Mouse (Mus musculus) midbrain, embryonic 16.5 days (tissue): ENCODE measurements around the gene S100a7a. TPM values are rescaled to one million over a fixed set of nuclear protein-coding genes. Genes with fewer than 3 reads are reported as not detected.

Experiments
- ATAC-seq: fragments of 200-750 bp; cut with Nextera tagmentation; 2 replicates; pipeline ENCODE4 v1.8.0; 2017; ENCODE audit warnings: moderate TSS enrichment
- H3K27ac ChIP-seq: fragments of 300-500 bp; sonication (generic); 2 replicates; pipeline ENCODE4 v1.5.1; 2014; ENCODE audit warnings: mild to moderate bottlenecking, low read length, mixed read lengths
- H3K27me3 ChIP-seq: fragments of 300-500 bp; sonication (generic); 2 replicates; pipeline ENCODE4 v1.6.1; 2014; ENCODE audit warnings: low read depth, low read length, mixed read lengths; ENCODE audit not compliant: control insufficient read depth, insufficient read depth
- H3K36me3 ChIP-seq: fragments of 300-500 bp; sonication (generic); 2 replicates; pipeline ENCODE4 v1.6.1; 2014; ENCODE audit warnings: mild to moderate bottlenecking, low read length, moderate library complexity, mixed read lengths; ENCODE audit not compliant: control insufficient read depth, insufficient read depth
- H3K4me1 ChIP-seq: fragments of 300-500 bp; sonication (generic); 2 replicates; pipeline ENCODE4 v1.6.1; 2014; ENCODE audit warnings: mild to moderate bottlenecking, low read length, mixed read lengths; ENCODE audit not compliant: control insufficient read depth, insufficient read depth
- H3K4me2 ChIP-seq: fragments of 300-500 bp; sonication (generic); 2 replicates; pipeline ENCODE4 v1.6.1; 2014; ENCODE audit warnings: mild to moderate bottlenecking, low read length, mixed read lengths
- H3K4me3 ChIP-seq: fragments of 300-500 bp; sonication (generic); 2 replicates; pipeline ENCODE4 v1.5.1; 2014; ENCODE audit warnings: low read depth, mild to moderate bottlenecking, low read length, moderate library complexity, mixed read lengths
- H3K9ac ChIP-seq: fragments of 300-500 bp; sonication (generic); 2 replicates; pipeline ENCODE4 v1.6.1; 2014; ENCODE audit warnings: low read depth, low read length, mixed read lengths
- H3K9me3 ChIP-seq: fragments of 300-500 bp; sonication (generic); replicated peaks from 2 replicates; pipeline ENCODE4 v1.6.1; 2014; ENCODE audit warnings: mild to moderate bottlenecking, low read length, mixed read lengths; ENCODE audit not compliant: control insufficient read depth, poor library complexity, severe bottlenecking
- WGBS: fragments of 180-500 bp; shearing (Covaris S2); extraction: QIAGEN DNeasy Blood & Tissue Kit; methylation state at CpG from one replicate; pipeline ENCODE4 v1.1.7; 2014; 5-methylcytosine and 5-hydroxymethylcytosine counted together
- polyA plus RNA-seq: library from polyadenylated mRNA; unstranded; fragments of >200 nt; fragmentation: Nextera tagmentation; extraction: Ambion mirVana; gene quantifications from 2 replicates; pipeline ENCODE4 v1.2.1, GENCODE M21; 2015

Gene S100a7a
- polyA plus RNA-seq, 1 experiment from 2014 or later: not detected

DNA sequence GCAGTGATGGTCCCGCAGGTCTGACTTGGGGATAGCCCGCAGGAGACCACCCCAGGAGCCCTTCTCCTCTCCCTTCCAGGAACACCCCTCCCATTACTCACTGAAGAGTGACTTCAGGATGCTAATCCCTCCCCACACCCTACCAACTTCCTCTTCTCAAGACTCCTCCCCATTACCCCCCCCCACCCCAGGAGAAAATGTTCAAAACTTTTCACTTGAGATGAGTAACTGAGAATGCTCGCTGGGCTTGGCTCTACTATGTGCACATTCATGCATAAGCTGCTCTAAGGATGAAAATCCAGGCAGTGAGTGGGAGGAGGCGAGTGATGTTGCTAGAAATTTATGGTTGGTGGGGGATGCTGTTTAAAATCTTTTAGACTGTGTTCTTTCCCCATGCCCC lies 41.8 kb upstream of the S100a7a start:
- Histone ChIP-seq H3K36me3 (no peaks in the 10 kb centered on the region), H3K9me3 (no peaks in the 10 kb centered on the region), H3K4me3 (no peak overlapping the region), H3K27ac (no peak overlapping the region), H3K9ac (no peak overlapping the region), H3K4me2 (no peak overlapping the region), H3K4me1 (peaks cover 3% of the 10 kb centered on the region; the same call in 1 of the 2 replicates), H3K27me3 (peaks cover 5% of the 10 kb centered on the region; the same call in 1 of the 2 replicates)
- 69% methylated on average over 4 of the region's 4 CpGs for WGBS
- ATAC-seq: no peak

DNA sequence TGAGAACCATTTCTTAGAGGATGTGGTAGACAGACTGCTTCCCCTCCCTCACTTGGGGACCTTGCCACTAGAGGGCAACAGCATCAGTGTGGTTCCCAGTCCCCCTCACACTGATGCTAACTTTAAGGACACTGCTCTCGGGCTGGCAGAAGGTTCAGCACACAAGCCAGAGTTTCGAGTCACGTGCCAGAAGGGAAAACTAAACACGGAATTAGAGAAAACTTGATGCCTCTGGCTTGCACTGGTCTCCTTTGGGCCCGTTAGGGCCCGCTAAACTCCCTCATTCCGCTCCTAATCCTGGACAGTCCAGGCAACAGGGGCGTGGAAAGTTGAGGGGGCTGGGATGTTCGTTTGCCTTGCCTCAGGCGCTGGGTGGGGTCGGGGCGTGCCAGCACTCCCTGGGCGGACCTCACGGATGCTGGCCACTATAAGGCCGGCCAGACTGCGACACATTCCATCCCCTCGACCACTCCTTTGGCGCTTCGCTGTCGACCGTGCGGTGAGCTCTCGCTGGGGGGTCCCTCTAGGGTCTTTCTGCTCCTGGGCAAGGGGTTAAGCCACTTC lies 41.0 kb upstream of the S100a7a start, which contains the start of gene S100a6:
Gene S100a6, plus strand, starts transcription at position 155 of the 564 bp plus-strand sequence.
- H3K9me3 ChIP-seq: no peaks in the 10 kb centered on the region
- H3K27ac ChIP-seq: no peak within 1 kb of the TSS
- under 1% methylated on average over 23 of the region's 23 CpGs for WGBS
- peak within 1 kb of the TSS; percentile 68 for H3K4me2 ChIP-seq
- H3K4me1 ChIP-seq: peaks cover 3% of the 10 kb centered on the region; the same call in 1 of the 2 replicates
- H3K36me3 ChIP-seq: no peaks in the 10 kb centered on the region
- H3K27me3 ChIP-seq: peaks cover 5% of the 10 kb centered on the region; the same call in 1 of the 2 replicates
- peak; percentile 63 for ATAC-seq
- H3K4me3 ChIP-seq: peak within 1 kb of the TSS; percentile 31
- H3K9ac ChIP-seq: peak within 1 kb of the TSS; percentile 48; the same call in 1 of the 2 replicates

DNA sequence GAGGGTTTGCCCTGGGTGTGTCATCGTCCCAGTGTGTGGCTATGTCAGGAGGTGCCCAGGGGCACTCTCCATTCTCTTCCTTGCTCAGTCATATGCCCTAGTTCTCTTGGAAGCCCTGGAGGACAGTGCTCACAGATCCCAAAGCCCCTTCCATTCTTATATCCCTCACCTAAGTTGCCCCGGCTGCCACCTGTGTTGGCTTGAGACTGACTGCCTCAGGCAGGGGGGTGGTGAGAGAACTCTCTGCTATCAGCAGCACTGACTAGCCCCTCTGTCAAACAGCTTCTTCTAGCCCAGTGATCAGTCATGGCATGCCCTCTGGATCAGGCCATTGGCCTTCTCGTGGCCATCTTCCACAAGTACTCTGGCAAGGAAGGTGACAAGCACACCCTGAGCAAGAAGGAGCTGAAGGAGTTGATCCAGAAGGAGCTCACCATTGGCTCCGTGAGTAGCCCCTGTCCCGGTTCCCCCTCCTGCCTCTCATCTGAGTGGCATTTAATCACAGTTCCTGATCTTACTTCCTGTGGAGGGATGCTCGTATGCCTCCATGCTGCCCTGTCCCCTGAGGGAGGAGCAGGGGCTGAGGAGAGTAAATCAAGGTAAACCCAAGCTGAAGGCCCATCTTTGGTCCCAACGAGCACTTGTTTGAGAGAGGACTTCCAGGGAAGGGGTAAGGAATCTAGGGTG lies 40.2 kb upstream of the S100a7a start:
- peak; percentile 46; the same call in 1 of the 2 replicates for ATAC-seq
- 80% methylated on average over 7 of the region's 7 CpGs for WGBS
- H3K9ac ChIP-seq: no peak overlapping the region
- H3K4me1 ChIP-seq: peaks cover 3% of the 10 kb centered on the region; the same call in 1 of the 2 replicates
- H3K27me3 ChIP-seq: peaks cover 5% of the 10 kb centered on the region; the same call in 1 of the 2 replicates
- no peak overlapping the region for H3K27ac ChIP-seq
- peak overlapping the region; percentile 68 for H3K4me2 ChIP-seq
- H3K9me3 ChIP-seq: no peaks in the 10 kb centered on the region
- no peaks in the 10 kb centered on the region for H3K36me3 ChIP-seq
- no peak overlapping the region for H3K4me3 ChIP-seq

DNA sequence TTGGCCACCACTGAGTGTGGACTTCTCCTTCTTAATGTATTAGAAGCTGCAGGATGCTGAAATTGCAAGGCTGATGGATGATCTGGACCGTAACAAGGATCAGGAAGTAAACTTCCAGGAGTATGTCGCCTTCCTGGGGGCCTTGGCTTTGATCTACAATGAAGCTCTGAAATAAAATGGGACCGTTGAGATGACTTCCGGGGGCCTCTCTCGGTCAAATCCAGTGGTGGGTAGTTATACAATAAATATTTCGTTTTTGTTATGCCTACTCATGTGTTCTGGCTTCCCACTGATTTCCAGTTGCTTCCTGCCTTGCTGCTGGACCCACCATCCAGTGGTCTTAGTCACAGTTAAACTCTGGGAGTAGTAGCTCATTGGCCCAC lies 39.7 kb upstream of the S100a7a start:
- H3K4me3 ChIP-seq: no peak overlapping the region
- H3K4me1 ChIP-seq: peaks cover 3% of the 10 kb centered on the region; the same call in 1 of the 2 replicates
- ATAC-seq: no peak
- no peak overlapping the region for H3K4me2 ChIP-seq
- H3K27me3 ChIP-seq: peaks cover 5% of the 10 kb centered on the region; the same call in 1 of the 2 replicates
- H3K9ac ChIP-seq: no peak overlapping the region
- no peak overlapping the region for H3K27ac ChIP-seq
- H3K9me3 ChIP-seq: no peaks in the 10 kb centered on the region
- WGBS: 88% methylated on average over 6 of the region's 6 CpGs
- H3K36me3 ChIP-seq: no peaks in the 10 kb centered on the region

DNA sequence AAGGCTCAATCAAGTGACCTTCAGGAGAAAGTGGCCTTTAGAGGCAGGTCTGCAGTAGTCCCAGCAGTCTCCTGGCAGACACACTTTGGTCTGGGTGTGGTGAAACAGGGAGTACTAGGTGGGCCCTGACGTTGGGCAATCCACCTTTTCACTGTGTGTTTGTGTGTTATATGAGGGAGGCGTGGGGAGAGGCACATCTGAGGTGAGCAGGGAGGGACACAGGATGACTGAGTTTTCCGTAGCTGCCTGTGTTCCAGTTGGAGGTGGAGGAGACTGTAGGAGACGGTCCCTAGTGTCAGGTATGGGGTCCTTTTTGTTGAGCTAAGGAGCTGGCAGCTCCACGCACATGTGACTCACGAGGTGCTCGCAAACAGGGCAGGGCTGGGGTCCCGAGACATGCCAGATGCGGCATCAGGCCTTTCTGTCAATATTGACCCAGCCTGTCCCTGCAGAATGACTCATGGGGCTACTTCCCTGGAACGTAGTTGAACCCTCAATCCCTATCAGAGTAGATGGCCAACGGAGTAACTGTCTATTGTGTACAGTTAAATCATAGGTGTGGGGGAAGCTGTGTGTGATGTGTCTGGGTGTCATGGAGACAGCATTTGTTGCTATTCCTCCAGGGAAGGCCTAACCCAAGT lies 39.1 kb upstream of the S100a7a start:
- WGBS: 82% methylated on average over 11 of the region's 11 CpGs
- Histone ChIP-seq H3K27me3 (peaks cover 5% of the 10 kb centered on the region; the same call in 1 of the 2 replicates), H3K36me3 (no peaks in the 10 kb centered on the region), H3K4me3 (no peak overlapping the region), H3K27ac (no peak overlapping the region), H3K4me2 (no peak overlapping the region), H3K4me1 (peaks cover 3% of the 10 kb centered on the region; the same call in 1 of the 2 replicates), H3K9me3 (no peaks in the 10 kb centered on the region), H3K9ac (no peak overlapping the region)
- no peak for ATAC-seq

DNA sequence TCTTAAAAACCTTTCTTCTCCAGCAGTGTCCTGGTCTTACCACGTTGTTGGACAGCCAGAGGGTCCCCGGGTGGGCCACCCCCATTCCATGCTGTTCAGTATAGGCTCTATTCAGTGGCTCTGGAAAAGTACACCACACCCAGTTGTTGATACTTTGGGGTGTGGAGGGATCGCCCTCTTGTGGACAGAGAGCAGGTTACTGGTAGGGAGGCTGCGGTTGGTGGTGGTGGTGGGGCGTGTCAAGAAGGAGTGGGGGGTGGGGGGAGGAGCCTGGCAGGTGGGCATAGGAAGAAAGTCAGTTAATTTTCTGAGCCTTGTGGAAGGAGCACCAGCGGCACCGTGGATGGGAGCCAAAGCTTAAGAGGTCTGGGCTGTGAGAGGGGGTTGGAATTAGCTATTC lies 38.4 kb upstream of the S100a7a start:
- no peak overlapping the region for H3K9ac ChIP-seq
- peaks cover 3% of the 10 kb centered on the region; the same call in 1 of the 2 replicates for H3K4me1 ChIP-seq
- no peaks in the 10 kb centered on the region for H3K9me3 ChIP-seq
- ATAC-seq: 0 out of 2 replicates have a peak, but pooled peaks have one; percentile 43
- H3K4me3 ChIP-seq: no peak overlapping the region
- H3K27ac ChIP-seq: no peak overlapping the region
- WGBS: 16% methylated on average over 7 of the region's 7 CpGs
- no peak overlapping the region for H3K4me2 ChIP-seq
- no peaks in the 10 kb centered on the region for H3K36me3 ChIP-seq
- H3K27me3 ChIP-seq: peaks cover 5% of the 10 kb centered on the region; the same call in 1 of the 2 replicates

DNA sequence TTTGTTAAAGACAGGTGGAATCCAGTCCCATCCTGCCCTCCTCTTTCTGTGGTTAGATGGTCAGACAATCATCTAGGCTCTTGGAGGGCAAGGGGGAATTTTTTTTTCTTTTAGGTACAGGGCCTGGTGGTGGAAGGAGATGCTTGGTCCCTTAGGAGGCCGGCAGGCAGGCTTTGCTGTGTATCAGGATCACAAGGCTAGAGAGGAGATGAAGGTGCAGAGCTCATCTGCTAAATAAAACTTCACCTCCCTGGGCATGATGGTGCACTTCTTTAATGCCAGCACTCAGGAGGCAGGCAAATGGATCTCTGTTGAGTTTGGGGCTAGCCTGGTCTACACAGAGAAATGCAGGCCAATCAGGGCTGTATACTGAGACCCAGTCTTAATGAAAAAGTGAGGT lies 37.9 kb upstream of the S100a7a start:
- no peak overlapping the region for H3K4me3 ChIP-seq
- H3K4me2 ChIP-seq: no peak overlapping the region
- no peak overlapping the region for H3K27ac ChIP-seq
- peaks cover 5% of the 10 kb centered on the region; the same call in 1 of the 2 replicates for H3K27me3 ChIP-seq
- H3K36me3 ChIP-seq: no peaks in the 10 kb centered on the region
- H3K9me3 ChIP-seq: no peaks in the 10 kb centered on the region
- H3K4me1 ChIP-seq: peaks cover 3% of the 10 kb centered on the region; the same call in 1 of the 2 replicates
- no peak overlapping the region for H3K9ac ChIP-seq
- 65% methylated on average over 1 of the region's 1 CpGs for whole genome bisulfite sequencing
- ATAC-seq: no peak

DNA sequence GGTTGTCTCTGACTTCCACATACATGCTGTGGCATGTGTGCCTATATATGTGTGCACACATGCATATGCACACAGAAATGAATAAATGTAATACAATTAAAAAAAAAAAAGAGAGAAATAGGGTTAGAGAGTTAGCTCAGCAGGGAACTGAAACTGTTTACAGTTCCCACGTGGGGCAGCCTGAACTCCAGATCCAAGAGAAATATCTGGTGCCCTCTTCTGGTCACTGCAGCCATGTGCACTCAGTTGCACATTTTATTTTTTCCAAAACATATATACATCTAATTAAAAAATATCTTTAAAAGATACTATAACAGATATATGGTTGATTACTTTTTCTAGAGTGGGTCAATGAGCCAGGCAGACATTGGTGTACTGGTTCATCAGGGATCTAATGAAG lies 36.2 kb upstream of the S100a7a start:
- ATAC-seq: no peak
- H3K4me1 ChIP-seq: peaks cover 3% of the 10 kb centered on the region; the same call in 1 of the 2 replicates
- H3K4me2 ChIP-seq: no peak overlapping the region
- H3K27me3 ChIP-seq: peaks cover 5% of the 10 kb centered on the region; the same call in 1 of the 2 replicates
- 14% methylated on average over 1 of the region's 1 CpGs for WGBS
- no peak overlapping the region for H3K27ac ChIP-seq
- H3K4me3 ChIP-seq: no peak overlapping the region
- no peaks in the 10 kb centered on the region for H3K36me3 ChIP-seq
- no peak overlapping the region for H3K9ac ChIP-seq
- no peaks in the 10 kb centered on the region for H3K9me3 ChIP-seq
